Mouse (Mus musculus): ENCODE measurements around the gene Zfp341. TPM values are rescaled to one million over a fixed set of nuclear protein-coding genes. Genes with fewer than 3 reads are reported as not detected.

Gene Zfp341
- polyA plus RNA-seq, 1 experiment from 2014 or later: 1.0 TPM

DNA sequence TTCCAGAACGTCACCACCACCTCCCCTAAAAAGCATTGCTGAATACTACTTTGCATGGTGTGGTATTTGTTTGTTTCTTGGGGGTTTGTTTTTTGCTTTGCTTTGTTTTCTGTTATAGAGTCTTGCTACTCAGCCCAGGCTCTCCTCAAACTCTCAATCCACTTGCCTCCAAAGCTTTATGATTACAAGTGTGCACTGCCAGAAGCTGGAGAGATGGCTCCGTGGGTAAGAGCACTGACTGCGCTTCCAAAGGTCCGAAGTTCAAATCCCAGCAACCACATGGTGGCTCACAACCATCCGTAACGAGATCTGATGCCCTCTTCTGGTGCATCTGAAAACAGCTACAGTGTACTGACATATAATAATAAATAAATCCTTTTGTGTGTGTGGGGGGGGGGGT lies 12.5 kb upstream of the Zfp341 start:
- Histone ChIP-seq H3K27me3 (ENCODE audit: control insufficient read depth, insufficient read depth, low read length) (no peaks in the 10 kb centered on the region), H3K4me2 (replicated peaks; ENCODE audit: low read depth, low read length) (no peak overlapping the region), H3K9me3 (ENCODE audit: control insufficient read depth, low read length) (no peaks in the 10 kb centered on the region), H3K36me3 (ENCODE audit: control insufficient read depth, insufficient read depth, low read length) (no peaks in the 10 kb centered on the region), H3K4me3 (ENCODE audit: low read depth, low read length) (no peak overlapping the region), H3K9ac (ENCODE audit: low read depth, low read length) (no peak overlapping the region), H3K4me1 (replicated peaks; ENCODE audit: control insufficient read depth, insufficient read depth, low read length) (no peaks in the 10 kb centered on the region; the same call in 1 of the 2 replicates), H3K27ac (ENCODE audit: low read depth, low read length) (no peak overlapping the region)
- ATAC-seq (ENCODE audit: low FRiP score) (no peak), DNase-seq (ENCODE audit: low spot score) (no peak)
- WGBS: 75% methylated on average over 6 of the region's 6 CpGs

DNA sequence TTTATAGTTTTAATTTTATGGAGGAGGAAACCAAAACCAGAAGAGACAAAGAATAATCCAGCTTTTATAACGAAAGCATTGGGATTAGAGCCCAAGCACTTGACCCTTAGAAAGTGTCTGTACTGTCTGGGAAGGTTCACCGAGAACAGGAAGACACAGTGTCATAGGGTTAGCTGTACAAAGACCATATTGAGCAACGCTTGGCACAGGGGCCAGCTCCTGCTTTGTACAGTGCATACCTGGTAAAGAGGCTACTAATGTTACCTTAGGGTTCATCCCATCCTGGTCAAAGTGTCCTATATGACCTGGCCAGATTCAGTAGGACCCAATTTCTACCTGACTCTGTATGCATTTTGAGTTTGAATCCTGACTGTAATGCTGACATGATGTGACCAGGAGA lies 11.8 kb upstream of the Zfp341 start:
- no peak for ATAC-seq (ENCODE audit: low FRiP score)
- Histone ChIP-seq H3K27me3 (ENCODE audit: control insufficient read depth, insufficient read depth, low read length) (no peaks in the 10 kb centered on the region), H3K4me3 (ENCODE audit: low read depth, low read length) (no peak overlapping the region), H3K4me2 (replicated peaks; ENCODE audit: low read depth, low read length) (no peak overlapping the region), H3K4me1 (replicated peaks; ENCODE audit: control insufficient read depth, insufficient read depth, low read length) (no peaks in the 10 kb centered on the region; the same call in 1 of the 2 replicates), H3K36me3 (ENCODE audit: control insufficient read depth, insufficient read depth, low read length) (no peaks in the 10 kb centered on the region), H3K9ac (ENCODE audit: low read depth, low read length) (no peak overlapping the region), H3K27ac (ENCODE audit: low read depth, low read length) (no peak overlapping the region), H3K9me3 (ENCODE audit: control insufficient read depth, low read length) (no peaks in the 10 kb centered on the region)
- DNase-seq (ENCODE audit: low spot score): no peak
- 81% methylated on average over 3 of the region's 3 CpGs for WGBS

DNA sequence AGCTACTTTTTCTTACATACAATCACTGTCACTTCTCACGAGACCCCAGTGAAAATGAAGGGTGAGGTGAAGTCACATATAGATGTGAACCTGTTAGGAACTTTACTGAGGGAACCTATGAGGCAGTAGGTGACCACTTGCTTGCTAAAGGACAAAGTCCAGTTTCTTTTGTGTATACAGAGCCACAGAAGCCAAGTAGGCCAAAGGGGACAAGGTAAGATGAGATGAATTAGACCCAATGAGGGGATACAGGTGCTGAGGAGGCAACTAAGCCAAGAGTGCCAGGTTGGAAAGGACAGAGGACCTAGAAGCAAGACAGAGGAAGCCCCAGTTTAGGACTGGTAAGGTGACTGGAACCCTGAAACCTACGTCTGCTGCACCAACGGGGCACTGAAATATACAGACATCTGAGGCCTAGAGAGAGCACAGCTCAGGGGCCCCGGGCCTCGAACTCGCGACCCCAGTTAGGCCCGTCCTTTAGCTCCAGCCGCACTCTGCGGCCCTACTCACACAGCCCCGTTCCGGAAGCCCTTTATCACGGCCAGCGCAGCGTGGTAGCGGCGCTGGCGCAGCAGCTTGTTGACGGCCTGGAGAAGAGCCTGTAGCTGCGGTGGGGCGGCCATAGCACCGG lies 10.0 kb upstream of the Zfp341 start:
- no peaks in the 10 kb centered on the region for H3K27me3 ChIP-seq (ENCODE audit: control insufficient read depth, insufficient read depth, low read length)
- H3K27ac ChIP-seq (ENCODE audit: low read depth, low read length): 0 out of 2 replicates have a peak overlapping the region, but pooled peaks have one; percentile 47
- no peaks in the 10 kb centered on the region for H3K36me3 ChIP-seq (ENCODE audit: control insufficient read depth, insufficient read depth, low read length)
- WGBS: 21% methylated on average over 22 of the region's 22 CpGs
- no peaks in the 10 kb centered on the region; the same call in 1 of the 2 replicates for H3K4me1 ChIP-seq (replicated peaks; ENCODE audit: control insufficient read depth, insufficient read depth, low read length)
- H3K4me2 ChIP-seq (replicated peaks; ENCODE audit: low read depth, low read length): peak overlapping the region; percentile 71
- no peak for ATAC-seq (ENCODE audit: low FRiP score)
- H3K4me3 ChIP-seq (ENCODE audit: low read depth, low read length): peak overlapping the region; percentile 61
- no peak for DNase-seq (ENCODE audit: low spot score)
- H3K9me3 ChIP-seq (ENCODE audit: control insufficient read depth, low read length): no peaks in the 10 kb centered on the region
- peak overlapping the region; percentile 82 for H3K9ac ChIP-seq (ENCODE audit: low read depth, low read length)

DNA sequence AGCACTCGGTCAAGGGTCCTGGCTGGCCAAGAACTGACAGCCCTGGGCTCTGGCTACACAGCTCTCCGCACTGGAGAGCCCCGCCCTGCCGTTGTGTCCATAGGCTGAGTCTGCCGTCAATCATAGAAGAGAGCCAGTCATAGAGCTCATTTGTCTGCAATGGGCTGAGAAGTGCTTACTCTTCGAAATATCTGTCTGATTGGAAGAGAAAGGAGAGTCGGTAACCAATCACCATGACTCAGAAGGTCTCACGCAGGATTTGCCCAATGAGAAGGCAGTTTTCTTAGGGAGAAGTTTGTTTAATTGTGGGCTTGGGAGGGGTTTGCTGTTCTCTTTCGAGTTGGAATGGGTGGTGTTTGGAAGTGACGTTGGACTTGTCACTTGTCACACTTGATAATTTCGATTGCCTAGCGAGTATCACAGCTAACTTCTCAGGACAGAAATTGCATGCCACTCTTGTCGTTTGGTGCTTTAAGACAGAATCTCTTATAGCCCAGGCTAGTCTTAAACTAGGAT lies 9.4 kb upstream of the Zfp341 start, which contains the start of gene Pxmp4:
TSS of gene Pxmp4 (minus strand) at position 71 of the 516 bp plus-strand sequence.
- WGBS: under 1% methylated on average over 13 of the region's 13 CpGs
- Histone ChIP-seq H3K4me1 (replicated peaks; ENCODE audit: control insufficient read depth, insufficient read depth, low read length) (no peaks in the 10 kb centered on the region; the same call in 1 of the 2 replicates), H3K4me3 (ENCODE audit: low read depth, low read length) (peak within 1 kb of the TSS; percentile 61), H3K36me3 (ENCODE audit: control insufficient read depth, insufficient read depth, low read length) (no peaks in the 10 kb centered on the region), H3K27me3 (ENCODE audit: control insufficient read depth, insufficient read depth, low read length) (no peaks in the 10 kb centered on the region), H3K27ac (ENCODE audit: low read depth, low read length) (0 out of 2 replicates have a peak within 1 kb of the TSS, but pooled peaks have one; percentile 47), H3K9me3 (ENCODE audit: control insufficient read depth, low read length) (no peaks in the 10 kb centered on the region), H3K9ac (ENCODE audit: low read depth, low read length) (peak within 1 kb of the TSS; percentile 82), H3K4me2 (replicated peaks; ENCODE audit: low read depth, low read length) (peak within 1 kb of the TSS; percentile 71)
- DNase-seq (ENCODE audit: low spot score): peak; percentile 97
- ATAC-seq (ENCODE audit: low FRiP score): peak; percentile 100

DNA sequence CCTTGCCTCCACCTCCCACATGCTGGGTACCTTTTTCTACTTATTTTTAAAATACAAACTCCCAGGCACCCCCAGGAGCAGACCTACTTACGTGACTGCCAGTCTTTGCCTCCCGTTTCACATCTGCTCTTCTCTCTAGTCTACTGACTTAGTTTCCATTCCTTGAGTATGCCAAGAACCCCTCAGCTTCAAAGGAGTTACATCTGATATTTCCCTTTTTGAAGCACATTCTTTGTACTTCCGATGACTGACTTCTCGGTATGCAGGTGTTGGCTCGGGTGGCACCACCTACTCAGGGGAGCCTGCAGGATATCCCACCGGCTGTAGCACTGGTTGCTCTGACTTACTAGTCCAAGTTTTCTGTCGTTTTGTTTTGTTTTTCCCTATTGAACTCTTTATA lies 8.9 kb upstream of the Zfp341 start:
- Histone ChIP-seq H3K27me3 (ENCODE audit: control insufficient read depth, insufficient read depth, low read length) (no peaks in the 10 kb centered on the region), H3K36me3 (ENCODE audit: control insufficient read depth, insufficient read depth, low read length) (no peaks in the 10 kb centered on the region), H3K4me3 (ENCODE audit: low read depth, low read length) (peak overlapping the region; percentile 61), H3K4me2 (replicated peaks; ENCODE audit: low read depth, low read length) (peak overlapping the region; percentile 71), H3K9me3 (ENCODE audit: control insufficient read depth, low read length) (no peaks in the 10 kb centered on the region), H3K9ac (ENCODE audit: low read depth, low read length) (no peak overlapping the region), H3K27ac (ENCODE audit: low read depth, low read length) (no peak overlapping the region), H3K4me1 (replicated peaks; ENCODE audit: control insufficient read depth, insufficient read depth, low read length) (no peaks in the 10 kb centered on the region; the same call in 1 of the 2 replicates)
- WGBS: 47% methylated on average over 7 of the region's 7 CpGs
- ATAC-seq (ENCODE audit: low FRiP score): no peak
- DNase-seq (ENCODE audit: low spot score): no peak

DNA sequence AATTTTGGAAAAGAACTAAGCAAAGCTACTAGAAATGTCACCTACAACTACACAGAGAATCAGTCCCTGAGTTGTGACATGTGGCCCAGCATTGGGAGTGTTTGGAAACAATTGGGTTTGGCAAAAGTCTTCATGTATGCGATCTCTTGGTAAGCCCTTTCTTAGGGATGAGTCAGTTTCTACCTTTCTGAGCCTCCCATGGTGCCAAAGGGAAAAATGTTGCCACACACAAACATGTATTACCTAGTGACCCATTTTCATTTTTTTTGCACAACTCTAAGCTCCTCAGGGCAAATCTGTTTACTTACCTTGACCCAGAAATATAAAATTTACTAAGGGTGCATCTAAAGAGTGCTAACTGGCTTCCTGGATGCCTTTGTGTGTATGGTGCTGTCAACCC lies 6.1 kb upstream of the Zfp341 start:
- H3K9me3 ChIP-seq (ENCODE audit: control insufficient read depth, low read length): no peaks in the 10 kb centered on the region
- DNase-seq (ENCODE audit: low spot score) (no peak), ATAC-seq (ENCODE audit: low FRiP score) (no peak)
- H3K27ac ChIP-seq (ENCODE audit: low read depth, low read length): no peak overlapping the region
- H3K9ac ChIP-seq (ENCODE audit: low read depth, low read length): no peak overlapping the region
- no peaks in the 10 kb centered on the region for H3K36me3 ChIP-seq (ENCODE audit: control insufficient read depth, insufficient read depth, low read length)
- H3K4me2 ChIP-seq (replicated peaks; ENCODE audit: low read depth, low read length): no peak overlapping the region
- H3K4me1 ChIP-seq (replicated peaks; ENCODE audit: control insufficient read depth, insufficient read depth, low read length): no peaks in the 10 kb centered on the region; the same call in 1 of the 2 replicates
- no peaks in the 10 kb centered on the region for H3K27me3 ChIP-seq (ENCODE audit: control insufficient read depth, insufficient read depth, low read length)
- WGBS: 71% methylated on average over 1 of the region's 1 CpGs
- no peak overlapping the region for H3K4me3 ChIP-seq (ENCODE audit: low read depth, low read length)

DNA sequence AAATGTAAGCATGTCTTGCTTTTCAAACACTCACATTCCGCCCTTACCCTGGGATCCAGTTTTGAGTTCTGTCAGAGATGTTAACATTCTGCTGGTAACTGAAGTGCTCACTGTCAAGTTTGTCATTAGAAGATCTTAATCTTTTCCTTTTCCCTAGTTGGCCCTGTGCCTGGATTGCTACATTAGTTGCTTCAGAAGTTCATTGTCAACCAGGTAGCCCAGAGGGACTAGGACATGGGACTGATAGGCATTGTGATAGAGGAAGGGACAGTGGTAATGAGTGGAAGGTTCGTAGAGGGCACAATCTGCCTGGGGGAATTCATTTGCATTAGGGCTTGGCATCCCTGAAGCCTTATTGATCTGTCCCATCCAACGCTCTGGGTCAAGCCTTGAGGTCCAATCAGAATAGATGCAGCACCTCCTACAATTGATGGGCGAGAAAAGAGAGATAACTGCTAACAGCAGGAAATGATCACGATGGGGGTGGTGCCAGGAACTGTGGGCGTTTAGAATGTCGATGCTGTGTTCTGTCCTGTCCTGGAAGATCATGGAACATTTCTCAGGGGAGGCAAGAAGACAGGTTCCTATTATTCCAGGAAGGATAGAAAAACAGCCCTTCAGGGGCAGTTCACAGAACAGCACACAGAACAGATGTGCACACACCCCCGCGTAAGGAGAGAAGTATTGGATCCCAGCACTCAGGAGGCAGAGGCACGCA lies 3.9 kb upstream of the Zfp341 start:
- WGBS: 68% methylated on average over 10 of the region's 10 CpGs
- Histone ChIP-seq H3K27me3 (ENCODE audit: control insufficient read depth, insufficient read depth, low read length) (no peaks in the 10 kb centered on the region), H3K9ac (ENCODE audit: low read depth, low read length) (no peak overlapping the region), H3K9me3 (ENCODE audit: control insufficient read depth, low read length) (no peaks in the 10 kb centered on the region), H3K4me3 (ENCODE audit: low read depth, low read length) (no peak overlapping the region), H3K36me3 (ENCODE audit: control insufficient read depth, insufficient read depth, low read length) (no peaks in the 10 kb centered on the region), H3K4me2 (replicated peaks; ENCODE audit: low read depth, low read length) (no peak overlapping the region), H3K27ac (ENCODE audit: low read depth, low read length) (no peak overlapping the region), H3K4me1 (replicated peaks; ENCODE audit: control insufficient read depth, insufficient read depth, low read length) (no peaks in the 10 kb centered on the region)
- DNase-seq (ENCODE audit: low spot score) (no peak), ATAC-seq (ENCODE audit: low FRiP score) (no peak)

DNA sequence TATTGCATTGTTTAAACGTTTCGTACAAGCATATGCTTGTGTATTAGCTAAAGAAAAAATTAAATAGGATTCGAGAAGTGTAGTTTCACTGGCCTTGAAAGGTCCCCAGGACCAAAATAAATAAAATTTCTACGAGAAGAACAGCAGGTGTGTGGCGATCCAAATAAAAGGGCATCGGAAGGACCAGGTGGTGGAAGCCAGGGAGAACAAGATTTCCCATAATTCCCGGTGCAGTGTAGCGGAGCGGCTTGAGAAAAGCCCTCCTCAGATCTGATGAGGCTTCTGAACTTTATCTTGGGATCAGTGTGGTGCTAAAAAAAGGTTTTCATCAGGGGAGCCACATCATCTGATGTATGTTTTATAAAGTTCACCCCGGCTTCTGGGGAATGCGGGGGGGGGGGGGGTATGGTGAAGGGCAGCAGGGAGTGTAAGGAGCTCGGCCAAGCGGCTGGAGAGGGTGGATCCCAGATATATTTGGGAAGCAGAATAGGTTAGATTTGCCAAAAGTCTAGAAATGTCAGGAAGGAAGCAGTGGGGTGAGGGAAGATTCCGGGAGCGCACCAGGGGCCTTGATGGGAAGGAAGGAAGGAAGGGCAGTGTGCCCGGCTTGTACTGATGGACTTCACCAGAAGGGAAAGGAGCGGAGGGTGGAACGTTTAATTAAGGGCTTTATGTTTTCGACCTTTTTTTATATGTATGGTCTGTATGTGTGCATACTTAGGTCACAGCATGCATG lies 1.9 kb downstream of the Zfp341 start:
- WGBS: 71% methylated on average over 19 of the region's 19 CpGs
- no peak for DNase-seq (ENCODE audit: low spot score)
- H3K27ac ChIP-seq (ENCODE audit: low read depth, low read length): no peak overlapping the region

More for the DNA sequence above, 1.9 kb downstream of the Zfp341 start:
- ATAC-seq (ENCODE audit: low FRiP score): no peak
- Histone ChIP-seq H3K4me1 (replicated peaks; ENCODE audit: control insufficient read depth, insufficient read depth, low read length) (no peaks in the 10 kb centered on the region), H3K9ac (ENCODE audit: low read depth, low read length) (no peak overlapping the region), H3K9me3 (ENCODE audit: control insufficient read depth, low read length) (no peaks in the 10 kb centered on the region), H3K4me2 (replicated peaks; ENCODE audit: low read depth, low read length) (no peak overlapping the region), H3K4me3 (ENCODE audit: low read depth, low read length) (no peak overlapping the region), H3K36me3 (ENCODE audit: control insufficient read depth, insufficient read depth, low read length) (no peaks in the 10 kb centered on the region), H3K27me3 (ENCODE audit: control insufficient read depth, insufficient read depth, low read length) (no peaks in the 10 kb centered on the region)
